Mouse (Mus musculus) embryonic facial prominence, embryonic 15.5 days (tissue): ENCODE data around the gene Tsfm. TPM values are rescaled to one million over a fixed set of nuclear protein-coding genes. Genes with fewer than 3 reads are reported as not detected.
"Not testable (repeated sequence)": the region's sequence is repeated elsewhere in the genome, so short reads cannot be mapped to it uniquely, and the experiment has no call there.

Experiments used
- ATAC-seq: fragments of 200-750 bp; cut with Nextera tagmentation; 2 replicates; pipeline ENCODE4 v1.8.0; 2017; ENCODE audit warnings: low read depth, moderate TSS enrichment; ENCODE audit not compliant: insufficient number of reproducible peaks, low FRiP score, low TSS enrichment
- H3K27ac ChIP-seq: fragments of 300-500 bp; sonication (generic); replicated peaks from 2 replicates; pipeline ENCODE4 v1.5.1; 2015; ENCODE audit warnings: mild to moderate bottlenecking, inconsistent platforms
- H3K27me3 ChIP-seq: fragments of 300-500 bp; sonication (generic); 2 replicates; pipeline ENCODE4 v1.6.1; 2015; ENCODE audit warnings: inconsistent platforms
- H3K36me3 ChIP-seq: fragments of 300-500 bp; sonication (generic); 2 replicates; pipeline ENCODE4 v1.6.1; 2015; ENCODE audit warnings: mild to moderate bottlenecking, inconsistent platforms
- H3K4me1 ChIP-seq: fragments of 300-500 bp; sonication (generic); 2 replicates; pipeline ENCODE4 v1.6.1; 2015; ENCODE audit warnings: inconsistent platforms
- H3K4me2 ChIP-seq: fragments of 300-500 bp; sonication (generic); replicated peaks from 2 replicates; pipeline ENCODE4 v1.6.1; 2015; ENCODE audit warnings: mild to moderate bottlenecking, inconsistent platforms
- H3K4me3 ChIP-seq: fragments of 300-500 bp; sonication (generic); replicated peaks from 2 replicates; pipeline ENCODE4 v1.5.1; 2015; ENCODE audit warnings: mild to moderate bottlenecking, inconsistent platforms
- H3K9ac ChIP-seq: fragments of 300-500 bp; sonication (generic); 2 replicates; pipeline ENCODE4 v1.6.1; 2015; ENCODE audit warnings: inconsistent platforms
- H3K9me3 ChIP-seq: fragments of 300-500 bp; sonication (generic); replicated peaks from 2 replicates; pipeline ENCODE4 v1.6.1; 2016; ENCODE audit warnings: inconsistent platforms
- WGBS: fragments of 180-500 bp; shearing (Covaris S2); methylation state at CpG from one replicate; pipeline ENCODE4 v1.1.7; 2015; 5-methylcytosine and 5-hydroxymethylcytosine counted together
- polyA plus RNA-seq: library from polyadenylated mRNA; unstranded; fragments of >200 nt; fragmentation: Nextera tagmentation; extraction: Ambion mirVana; gene quantifications from 2 replicates; pipeline ENCODE4 v1.2.1, GENCODE M21; 2015

Tsfm gene
- polyA plus RNA-seq: 68.8 and 75.4 TPM in 2 replicates

- 5% methylated on average over 56 of the region's 56 CpGs for WGBS
- ATAC-seq: peak; percentile 81
- Histone ChIP-seq H3K36me3 (peaks cover 32% of the 10 kb centered on the region), H3K27me3 (no peaks in the 10 kb centered on the region), H3K9ac (peak within 1 kb of the TSS; percentile 83), H3K4me1 (peaks cover 5% of the 10 kb centered on the region), H3K9me3 (no peaks in the 10 kb centered on the region), H3K4me3 (peak within 1 kb of the TSS; percentile 94), H3K4me2 (peak within 1 kb of the TSS; percentile 85), H3K27ac (peak within 1 kb of the TSS; percentile 83)
Observed at GRCm38 (mm10) chr10:127030336-127031296, at the start of gene Tsfm. Tsfm (minus strand) TSS chr10:127030840.

DNA sequence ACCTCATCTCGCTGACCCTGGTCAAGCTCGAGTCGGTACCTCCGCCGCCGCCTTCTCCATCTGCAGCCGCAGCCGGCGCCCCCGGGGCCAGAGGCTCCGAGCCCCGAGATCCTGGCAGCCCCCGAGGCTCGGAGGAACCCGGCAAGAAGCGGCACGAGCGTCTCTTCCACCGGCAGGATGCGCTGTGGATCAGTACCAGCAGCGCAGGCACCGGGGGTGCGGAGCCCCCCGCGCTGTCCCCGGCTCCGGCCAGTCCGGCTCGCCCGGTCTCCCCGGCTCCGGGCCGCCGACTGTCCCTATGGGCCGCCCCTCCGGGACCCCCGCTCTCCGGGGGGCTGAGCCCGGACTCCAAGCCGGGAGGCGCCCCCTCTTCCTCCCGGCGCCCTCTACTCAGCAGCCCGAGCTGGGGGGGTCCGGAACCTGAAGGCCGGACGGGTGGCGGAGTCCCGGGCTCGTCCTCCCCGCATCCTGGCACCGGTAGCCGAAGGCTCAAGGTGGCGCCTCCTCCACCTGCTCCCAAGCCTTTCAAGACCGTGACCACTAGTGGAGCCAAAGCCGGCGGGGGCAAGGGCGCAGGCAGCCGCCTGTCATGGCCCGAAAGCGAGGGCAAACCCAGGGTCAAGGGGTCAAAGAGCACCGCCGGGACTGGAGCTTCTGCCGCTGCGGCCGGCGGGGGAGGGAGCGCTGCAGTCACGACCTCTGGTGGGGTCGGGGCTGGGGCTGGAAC, 49.2 kb upstream of the Tsfm start:
- peaks cover 83% of the 10 kb centered on the region for H3K27me3 ChIP-seq
- no peak overlapping the region for H3K27ac ChIP-seq
- H3K4me2 ChIP-seq: peak overlapping the region; percentile 93
- H3K9ac ChIP-seq: peak overlapping the region; percentile 24
- H3K36me3 ChIP-seq: no peaks in the 10 kb centered on the region
- H3K4me3 ChIP-seq: peak overlapping the region; percentile 57
- H3K4me1 ChIP-seq: peaks cover 45% of the 10 kb centered on the region
- WGBS: 2% methylated on average over 70 of the region's 70 CpGs
- H3K9me3 ChIP-seq: no peaks in the 10 kb centered on the region
- ATAC-seq: no peak

DNA sequence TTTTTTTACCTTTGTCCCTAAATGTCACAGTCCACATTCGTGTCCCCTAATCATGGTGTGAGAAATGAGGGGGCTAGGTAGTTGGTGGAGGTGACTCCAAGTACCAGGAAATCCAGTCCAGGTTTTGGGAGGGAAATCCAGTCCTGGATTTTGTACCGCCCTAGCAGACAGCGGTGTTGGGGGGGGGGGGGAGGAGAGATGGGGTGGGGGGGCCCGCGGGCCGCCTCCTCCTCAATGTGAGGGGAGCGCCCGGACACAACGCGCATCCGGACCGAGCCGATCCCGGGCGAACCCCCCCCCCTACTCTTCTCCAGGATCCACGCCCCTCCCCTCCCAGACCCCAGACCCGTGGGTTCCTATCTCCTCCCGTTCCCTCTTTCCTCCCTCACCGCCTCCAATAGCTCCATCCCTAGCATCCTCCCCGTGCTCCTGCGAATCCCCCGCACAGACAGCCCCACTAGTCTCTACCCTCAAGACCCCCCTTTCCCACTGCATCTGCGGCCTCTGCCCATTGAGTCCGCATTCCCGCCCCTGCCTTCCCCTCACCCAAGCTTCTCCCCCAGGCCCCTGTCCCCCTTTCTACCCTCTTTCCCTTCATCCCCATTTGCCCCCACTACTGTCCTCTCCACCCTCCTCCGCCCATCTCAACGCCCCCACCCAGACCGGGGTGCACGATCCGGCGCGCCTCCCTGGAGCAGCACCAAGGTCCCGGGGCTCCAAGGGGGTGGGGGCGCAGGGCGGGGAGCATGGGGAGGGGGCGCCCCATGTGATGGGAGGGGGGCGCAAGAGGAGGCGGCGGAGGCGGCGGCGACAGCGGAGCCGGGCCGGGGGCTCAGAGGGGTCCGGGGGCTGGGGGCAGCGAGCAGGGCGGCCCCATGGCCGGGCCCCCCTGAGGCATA, 48.3 kb upstream of the Tsfm start:
- H3K4me3 ChIP-seq: peak overlapping the region; percentile 57
- 1% methylated on average over 41 of the region's 49 CpGs for WGBS

DNA sequence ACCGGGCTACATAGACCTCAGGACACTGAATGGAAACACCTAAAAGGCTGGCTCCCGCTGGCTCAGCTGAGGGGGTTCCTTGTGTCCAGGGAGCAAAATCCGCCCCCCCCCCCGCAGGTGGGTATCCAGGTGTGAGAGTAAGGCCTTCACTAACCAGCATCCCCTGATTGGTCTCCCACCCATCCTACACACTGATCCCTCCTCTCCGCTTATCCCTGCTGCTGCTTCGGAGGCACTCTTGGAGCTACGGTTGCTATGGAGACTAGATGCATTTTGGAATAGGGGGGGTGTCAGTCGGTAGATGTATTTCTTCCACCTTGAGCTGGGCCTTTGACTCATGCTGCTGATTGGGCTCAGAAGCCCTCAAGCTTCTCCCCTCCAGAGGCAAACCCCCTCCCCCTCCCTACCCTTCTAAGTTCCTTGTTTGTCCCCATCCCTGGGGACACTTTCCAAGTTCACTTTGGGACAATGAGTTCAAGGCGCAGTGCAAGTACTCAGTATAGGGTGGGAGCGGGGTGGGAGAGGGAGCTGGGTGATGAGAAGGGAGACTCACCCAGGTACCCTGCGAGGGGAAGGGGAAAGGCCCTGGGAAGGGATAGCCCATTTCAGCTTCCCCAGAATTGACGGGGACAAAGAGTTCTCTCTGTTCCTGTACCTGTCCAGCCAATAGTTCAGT, 47.5 kb upstream of the Tsfm start:
- H3K4me1 ChIP-seq: peaks cover 45% of the 10 kb centered on the region
- H3K36me3 ChIP-seq: no peaks in the 10 kb centered on the region
- H3K27me3 ChIP-seq: peaks cover 72% of the 10 kb centered on the region
- H3K9me3 ChIP-seq: no peaks in the 10 kb centered on the region
- no peak overlapping the region for H3K9ac ChIP-seq
- peak overlapping the region; percentile 57 for H3K4me3 ChIP-seq
- whole genome bisulfite sequencing: 6% methylated on average over 12 of the region's 12 CpGs
- H3K4me2 ChIP-seq: peak overlapping the region; percentile 93
- no peak for ATAC-seq
- H3K27ac ChIP-seq: no peak overlapping the region

More for the DNA sequence above, 48.3 kb upstream of the Tsfm start:
- no peak for ATAC-seq
- H3K4me1 ChIP-seq: peaks cover 45% of the 10 kb centered on the region
- no peaks in the 10 kb centered on the region for H3K36me3 ChIP-seq
- H3K27ac ChIP-seq: no peak overlapping the region
- H3K27me3 ChIP-seq: peaks cover 77% of the 10 kb centered on the region
- H3K9ac ChIP-seq: peak overlapping the region; percentile 24
- no peaks in the 10 kb centered on the region for H3K9me3 ChIP-seq
- H3K4me2 ChIP-seq: peak overlapping the region; percentile 93

- H3K4me1 ChIP-seq: peaks cover 45% of the 10 kb centered on the region
- no peak overlapping the region for H3K4me3 ChIP-seq
- H3K27me3 ChIP-seq: peaks cover 65% of the 10 kb centered on the region
- WGBS: 10% methylated on average over 10 of the region's 10 CpGs
- H3K9me3 ChIP-seq: no peaks in the 10 kb centered on the region
- no peak overlapping the region for H3K4me2 ChIP-seq
- no peak overlapping the region for H3K9ac ChIP-seq
- H3K36me3 ChIP-seq: no peaks in the 10 kb centered on the region
- H3K27ac ChIP-seq: no peak overlapping the region
- ATAC-seq: no peak
Observed at GRCm38 (mm10) chr10:127077515-127077914, 46.9 kb upstream of the Tsfm start.

GRCm38 (mm10) chr10:127076082-127076481, 45.4 kb upstream of the Tsfm start:
- H3K36me3 ChIP-seq: no peaks in the 10 kb centered on the region
- H3K4me2 ChIP-seq: no peak overlapping the region
- H3K27me3 ChIP-seq: peaks cover 52% of the 10 kb centered on the region
- H3K4me3 ChIP-seq: no peak overlapping the region
- H3K9ac ChIP-seq: no peak overlapping the region
- H3K9me3 ChIP-seq: no peaks in the 10 kb centered on the region
- no peak overlapping the region for H3K27ac ChIP-seq
- H3K4me1 ChIP-seq: peaks cover 36% of the 10 kb centered on the region
- 42% methylated on average over 4 of the region's 4 CpGs for WGBS
- ATAC-seq: no peak

DNA sequence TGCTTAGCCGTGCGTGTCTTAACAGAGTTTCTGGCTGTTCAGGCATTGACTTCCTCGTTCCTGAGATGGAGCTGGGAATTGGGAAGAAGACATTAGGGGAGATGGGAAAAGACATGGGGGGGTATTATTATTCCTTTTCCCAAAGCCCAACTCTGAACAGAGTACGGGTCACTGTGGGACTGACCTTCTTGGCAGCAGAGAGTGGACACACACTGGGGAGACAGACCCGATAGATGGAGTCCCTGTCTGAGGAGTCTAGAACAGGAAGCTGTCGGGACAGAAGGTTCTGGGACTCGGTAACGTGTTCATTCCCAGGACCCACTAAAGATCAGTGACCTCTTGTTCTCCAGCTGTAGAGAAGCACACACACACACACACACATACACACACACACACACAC, 45.0 kb upstream of the Tsfm start:
- no peak for ATAC-seq
- H3K9me3 ChIP-seq: no peaks in the 10 kb centered on the region
- H3K4me2 ChIP-seq: no peak overlapping the region
- H3K27ac ChIP-seq: no peak overlapping the region
- H3K36me3 ChIP-seq: no peaks in the 10 kb centered on the region
- no peak overlapping the region for H3K9ac ChIP-seq
- no peak overlapping the region for H3K4me3 ChIP-seq
- H3K27me3 ChIP-seq: peaks cover 47% of the 10 kb centered on the region
- 62% methylated on average over 8 of the region's 8 CpGs for WGBS
- H3K4me1 ChIP-seq: peaks cover 36% of the 10 kb centered on the region

GRCm38 (mm10) chr10:127075080-127075479, 44.4 kb upstream of the Tsfm start, which contains the start of gene Agap2:
Agap2 (plus strand) TSS chr10:127075284.
- H3K9ac ChIP-seq: no peak within 1 kb of the TSS
- H3K4me2 ChIP-seq: no peak within 1 kb of the TSS
- H3K36me3 ChIP-seq: no peaks in the 10 kb centered on the region
- H3K27me3 ChIP-seq: peaks cover 42% of the 10 kb centered on the region
- no peaks in the 10 kb centered on the region for H3K9me3 ChIP-seq
- no peak within 1 kb of the TSS for H3K4me3 ChIP-seq
- no peak for ATAC-seq
- peaks cover 31% of the 10 kb centered on the region for H3K4me1 ChIP-seq
- WGBS: 64% methylated on average over 9 of the region's 9 CpGs
- H3K27ac ChIP-seq: no peak within 1 kb of the TSS

GRCm38 (mm10) chr10:127073981-127074380, 43.3 kb upstream of the Tsfm start:
- Histone ChIP-seq H3K27ac (no peak overlapping the region), H3K4me3 (no peak overlapping the region), H3K9me3 (no peaks in the 10 kb centered on the region), H3K9ac (no peak overlapping the region), H3K27me3 (peaks cover 31% of the 10 kb centered on the region), H3K4me2 (no peak overlapping the region), H3K36me3 (no peaks in the 10 kb centered on the region), H3K4me1 (peaks cover 26% of the 10 kb centered on the region)
- no peak for ATAC-seq
- 84% methylated on average over 1 of the region's 1 CpGs for WGBS

DNA sequence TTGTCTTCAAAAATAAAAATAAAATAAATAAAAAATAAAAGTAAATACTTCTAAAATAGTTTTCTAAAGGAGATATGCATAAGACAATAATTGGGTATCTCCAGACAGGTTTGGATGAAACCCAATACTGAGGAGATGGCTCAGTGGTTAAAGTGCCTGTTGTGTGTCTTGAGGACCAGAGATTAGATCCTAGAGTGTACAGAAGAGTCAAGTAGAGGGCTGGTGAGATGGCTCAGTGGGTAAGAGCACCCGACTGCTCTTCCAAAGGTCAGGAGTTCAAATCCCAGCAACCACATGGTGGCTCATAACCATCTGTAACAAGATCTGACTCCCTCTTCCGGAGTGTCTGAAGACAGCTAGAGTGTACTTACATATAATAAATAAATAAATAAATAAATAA, 42.3 kb upstream of the Tsfm start:
- ATAC-seq, H3K4me2 ChIP-seq, H3K9me3 ChIP-seq, H3K27ac ChIP-seq, H3K4me3 ChIP-seq, H3K36me3 ChIP-seq, H3K9ac ChIP-seq: not testable (repeated sequence)
- Histone ChIP-seq H3K4me1 (peaks cover 27% of the 10 kb centered on the region), H3K27me3 (peaks cover 23% of the 10 kb centered on the region)
- WGBS: 66% methylated on average over 2 of the region's 2 CpGs
